Mouse (Mus musculus) C2C12 (cell line): ENCODE results near the gene Gm9376. TPM values are rescaled to one million over a fixed set of nuclear protein-coding genes. Genes with fewer than 3 reads are reported as not detected.

Source experiments
- H3K27me3 ChIP-seq: one replicate; pipeline ENCODE4 v1.6.1; 2011; ENCODE audit not compliant: control insufficient read depth, insufficient read depth, insufficient read length
- H3K36me3 ChIP-seq: one replicate; pipeline ENCODE4 v1.6.1; 2011; ENCODE audit not compliant: control insufficient read depth, insufficient read depth
- H3K4me3 ChIP-seq: one replicate; pipeline ENCODE4 v1.5.1; 2011; ENCODE audit warnings: mild to moderate bottlenecking, control low read depth; ENCODE audit not compliant: poor library complexity, insufficient read depth, severe bottlenecking
- H3K79me2 ChIP-seq: one replicate; pipeline ENCODE4 v1.6.1; 2011; ENCODE audit not compliant: control insufficient read depth, insufficient read depth
- H3K79me3 ChIP-seq: one replicate; pipeline ENCODE4 v1.6.1; 2011; ENCODE audit warnings: low read depth, control low read depth
- H3ac ChIP-seq: one replicate; pipeline ENCODE3; 2011; ENCODE audit warnings: low read depth; ENCODE audit not compliant: control insufficient read depth, insufficient read length
- CEBPB ChIP-seq: IDR thresholded peaks from one replicate; pipeline ENCODE4 v1.6.1; 2011; ENCODE audit warnings: low read depth, mild to moderate bottlenecking, control low read depth, moderate library complexity
- CTCF ChIP-seq: IDR thresholded peaks from one replicate; pipeline ENCODE4 v1.5.1; 2011; ENCODE audit not compliant: control insufficient read depth, insufficient read depth, insufficient read length
- FOSL1 ChIP-seq: IDR thresholded peaks from one replicate; pipeline ENCODE4 v1.8.0; 2011; ENCODE audit warnings: mild to moderate bottlenecking, low read length; ENCODE audit not compliant: poor library complexity, insufficient read depth, severe bottlenecking
- MAX ChIP-seq: IDR thresholded peaks from one replicate; pipeline ENCODE4 v1.6.1; 2011; ENCODE audit warnings: mild to moderate bottlenecking, control low read depth
- MYOD1 ChIP-seq: IDR thresholded peaks from one replicate; pipeline ENCODE4 v1.6.1; 2011; ENCODE audit warnings: low read depth; ENCODE audit not compliant: control insufficient read depth, insufficient read length
- MYOG ChIP-seq: IDR thresholded peaks from one replicate; pipeline ENCODE4 v1.6.1; 2011; ENCODE audit not compliant: control insufficient read depth, insufficient read length; ENCODE audit errors: extremely low read depth
- USF1 ChIP-seq: IDR thresholded peaks from one replicate; pipeline ENCODE4 v1.6.1; 2011; ENCODE audit warnings: low read depth, mild to moderate bottlenecking, control low read depth, moderate library complexity
- polyA plus RNA-seq: library from polyadenylated mRNA; unstranded; fragments of >200 nt; fragmentation: generic; extraction: Trizol; gene quantifications from one replicate; pipeline ENCODE4 v1.2.1, GENCODE M21; 2012; ENCODE audit warnings: missing spikeins

The Gm9376 gene
- polyA plus RNA-seq, 1 experiment = not detected

DNA sequence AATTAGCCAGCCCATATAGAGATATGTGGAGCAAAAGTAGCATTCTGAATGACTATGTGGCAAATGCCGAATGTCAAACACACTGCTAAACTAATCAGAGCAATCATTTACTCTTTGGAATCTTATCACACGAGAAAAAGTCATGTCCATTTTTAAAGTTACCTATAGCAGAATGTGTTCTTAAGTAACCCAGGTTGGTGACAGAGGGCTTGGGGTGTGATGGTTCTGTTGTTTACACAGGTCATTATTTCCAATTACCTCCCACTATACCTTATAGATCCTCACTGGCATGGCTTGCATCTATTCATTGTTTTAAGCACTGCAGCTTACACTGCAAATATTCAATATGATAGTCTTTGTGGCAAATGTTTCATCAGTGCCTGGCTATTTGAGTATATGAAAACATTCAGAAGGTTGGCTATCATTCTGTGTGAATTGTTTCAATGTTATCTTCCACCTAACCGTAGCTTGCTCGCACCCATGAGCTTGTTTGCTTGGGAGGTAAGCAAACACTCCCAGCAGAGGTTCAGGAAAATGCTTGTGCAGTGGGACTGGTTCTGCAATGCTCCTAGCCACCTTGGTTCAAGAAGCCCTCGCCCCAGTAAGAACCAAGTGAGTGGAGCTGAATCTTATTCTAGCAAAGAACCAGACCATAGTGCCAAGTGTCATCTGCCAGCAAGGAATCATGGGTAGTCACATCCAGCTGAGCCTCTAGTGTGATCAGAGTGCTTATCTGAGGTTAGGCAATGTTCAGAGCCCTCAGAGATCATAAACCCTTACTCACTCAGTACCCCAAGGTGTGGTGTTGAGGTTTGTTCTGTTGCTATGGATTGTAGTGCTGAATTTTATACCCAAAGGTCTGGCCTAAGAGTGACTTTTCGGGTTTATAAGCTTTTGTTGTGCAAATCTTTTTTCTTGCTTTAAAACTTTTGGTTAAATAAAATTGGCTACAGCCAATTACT lies 6.1 kb downstream of the Gm9376 start:
- H3K36me3 ChIP-seq = no peaks in the 10 kb centered on the region
- H3K79me3 ChIP-seq = no peaks in the 10 kb centered on the region
- no peak overlapping the region for H3K4me3 ChIP-seq
- no peaks in the 10 kb centered on the region for H3K27me3 ChIP-seq
- TF ChIP-seq CEBPB (no peak), MYOG (no peak), MAX (no peak), FOSL1 (no peak), CTCF (no peak), USF1 (no peak), MYOD1 (no peak)
- no peak overlapping the region for H3ac ChIP-seq
- no peaks in the 10 kb centered on the region for H3K79me2 ChIP-seq

DNA sequence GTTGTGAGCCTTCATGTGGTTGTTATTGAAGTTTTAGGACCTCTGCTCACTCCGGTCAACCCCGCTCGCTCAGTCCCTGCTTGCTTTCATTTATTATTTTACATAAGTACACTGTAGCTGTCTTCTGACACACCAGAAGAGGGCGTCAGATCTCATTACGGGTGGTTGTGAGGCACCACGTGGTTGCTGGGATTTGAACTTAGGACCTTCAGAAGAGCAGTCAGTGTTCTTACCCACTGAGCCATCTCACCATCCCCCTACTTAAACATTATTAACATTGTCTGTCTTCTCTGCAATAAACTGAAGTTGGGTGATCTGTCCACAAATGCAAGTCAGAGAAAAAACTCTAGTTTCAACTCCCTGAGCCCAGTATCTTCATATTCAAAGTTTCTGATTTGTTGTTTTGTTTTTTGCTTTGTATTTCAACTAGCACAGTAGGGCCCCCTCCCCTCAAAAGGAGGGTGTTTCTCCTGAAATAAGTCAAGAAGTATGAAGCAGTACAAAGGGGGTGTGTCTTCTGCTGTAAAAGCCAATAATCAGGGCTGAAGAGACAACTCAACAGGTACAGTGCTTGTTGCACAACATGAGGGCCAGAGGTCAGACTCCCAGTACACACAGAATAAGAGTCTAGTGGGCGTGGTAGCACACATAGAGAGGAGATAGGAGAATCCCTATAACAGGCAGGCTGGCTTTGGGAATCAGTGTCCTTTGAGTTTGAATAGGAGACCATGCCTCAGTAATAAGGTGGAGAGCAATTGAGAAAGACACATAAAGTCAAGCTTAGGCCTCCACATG lies 11.1 kb downstream of the Gm9376 start:
- no peak for TF ChIP-seq MAX
- no peak for TF ChIP-seq CEBPB
- no peak for TF ChIP-seq FOSL1
- no peak for TF ChIP-seq MYOG
- TF ChIP-seq USF1 = no peak
- no peak for TF ChIP-seq CTCF
- TF ChIP-seq MYOD1 = no peak
- Histone ChIP-seq H3K79me3 (no peaks in the 10 kb centered on the region), H3K79me2 (no peaks in the 10 kb centered on the region), H3K27me3 (no peaks in the 10 kb centered on the region), H3K4me3 (no peak overlapping the region), H3K36me3 (no peaks in the 10 kb centered on the region), H3ac (no peak overlapping the region)

DNA sequence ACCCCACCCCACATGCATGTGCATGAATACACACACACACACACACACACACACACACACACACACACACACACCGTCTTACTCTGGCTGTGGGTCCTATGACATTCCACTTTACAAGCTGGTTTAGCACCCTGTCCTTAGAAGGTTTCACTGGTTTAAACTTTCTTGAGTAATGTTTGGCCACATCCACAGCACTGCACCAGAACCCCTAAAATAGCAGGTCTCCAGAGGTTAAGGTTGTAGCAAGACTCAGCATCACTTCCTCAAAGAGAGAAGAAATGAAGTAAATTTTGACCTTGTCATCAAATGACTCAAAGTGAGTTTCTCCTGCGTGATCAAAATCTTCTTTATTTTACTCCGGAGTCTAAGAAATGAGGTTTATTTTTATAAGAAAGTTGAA lies 15.5 kb downstream of the Gm9376 start:
- H3K27me3 ChIP-seq = no peaks in the 10 kb centered on the region
- no peaks in the 10 kb centered on the region for H3K36me3 ChIP-seq
- H3K79me3 ChIP-seq = no peaks in the 10 kb centered on the region
- no peak overlapping the region for H3K4me3 ChIP-seq
- no peaks in the 10 kb centered on the region for H3K79me2 ChIP-seq
- TF ChIP-seq CEBPB = no peak
- H3ac ChIP-seq = no peak overlapping the region

DNA sequence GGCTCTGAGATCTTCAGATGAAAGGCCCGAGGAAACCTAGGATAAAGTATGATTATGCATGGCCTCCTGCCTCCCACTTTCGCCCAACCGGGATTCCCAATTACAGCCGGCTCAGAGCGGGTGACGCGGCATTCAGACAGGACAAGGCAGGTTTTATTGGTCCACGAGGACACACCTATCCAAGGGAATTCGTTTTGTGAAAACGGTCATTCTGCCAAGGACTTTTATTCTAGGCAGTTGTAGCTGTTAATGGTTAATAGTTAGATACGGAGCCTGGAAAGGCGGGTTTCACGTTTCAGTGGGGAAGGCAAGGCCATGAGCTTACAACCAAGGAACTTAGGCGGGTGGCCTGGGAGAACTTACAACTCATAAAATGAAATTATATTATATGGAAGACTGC lies 16.2 kb downstream of the Gm9376 start:
- Histone ChIP-seq H3K36me3 (no peaks in the 10 kb centered on the region), H3K27me3 (no peaks in the 10 kb centered on the region), H3K4me3 (no peak overlapping the region), H3K79me2 (no peaks in the 10 kb centered on the region), H3K79me3 (no peaks in the 10 kb centered on the region), H3ac (no peak overlapping the region)
- no peak for TF ChIP-seq CTCF
- no peak for TF ChIP-seq MYOG
- TF ChIP-seq MYOD1 = no peak
- TF ChIP-seq MAX = no peak
- TF ChIP-seq FOSL1 = no peak
- no peak for TF ChIP-seq CEBPB
- TF ChIP-seq USF1 = no peak

DNA sequence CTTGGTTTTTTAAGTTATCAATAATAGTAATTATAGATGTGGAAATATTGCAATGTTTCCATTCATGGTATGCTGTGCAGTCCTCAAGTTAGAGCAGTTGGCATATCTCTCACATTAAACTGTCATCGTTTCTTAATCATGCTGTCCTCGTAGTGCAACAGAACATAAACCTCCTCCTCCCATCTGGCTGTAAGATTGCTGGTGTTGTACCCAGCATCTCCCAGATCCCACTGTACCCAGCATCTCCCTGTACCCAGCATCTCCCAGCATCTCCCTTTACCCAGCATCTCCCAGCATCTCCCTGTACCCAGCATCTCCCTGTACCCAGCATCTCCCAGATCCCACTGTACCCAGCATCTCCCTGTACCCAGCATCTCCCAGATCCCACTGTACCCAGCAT lies 19.3 kb downstream of the Gm9376 start:
- Histone ChIP-seq H3K79me3 (no peaks in the 10 kb centered on the region), H3K79me2 (no peaks in the 10 kb centered on the region)
- TF ChIP-seq FOSL1 = no peak
- TF ChIP-seq CTCF = no peak
- no peak for TF ChIP-seq MAX
- no peak for TF ChIP-seq USF1
- no peak for TF ChIP-seq MYOD1
- TF ChIP-seq CEBPB = no peak
- TF ChIP-seq MYOG = no peak

More for the DNA sequence above, 19.3 kb downstream of the Gm9376 start:
- Histone ChIP-seq H3K27me3 (no peaks in the 10 kb centered on the region), H3ac (no peak overlapping the region), H3K4me3 (no peak overlapping the region), H3K36me3 (no peaks in the 10 kb centered on the region)
